Mouse (Mus musculus) MEL (cell line): Measurements from ENCODE around the gene Gosr1. TPM values are rescaled to one million over a fixed set of nuclear protein-coding genes. Genes with fewer than 3 reads are reported as not detected.

Experiments
- DNase-seq: peaks from one replicate; pipeline ENCODE4 v3.0.0; 2011; ENCODE audit warnings: low read depth, low spot score
- H3K27ac ChIP-seq: 2 replicates; pipeline ENCODE4 v1.5.1; 2012; ENCODE audit warnings: low read depth, mild to moderate bottlenecking, control low read depth, low read length, moderate library complexity; ENCODE audit not compliant: control insufficient read depth
- H3K27me3 ChIP-seq, 2 experiments: fragments of 150-350 bp in 1 of 2; sonication (generic) in 1 of 2; 2 replicates each; pipeline ENCODE4 v1.6.1; 2012; ENCODE audit warnings: low read length in 2 of 2, mild to moderate bottlenecking in 2 of 2, improper control_type of control experiment in 1 of 2, moderate library complexity in 1 of 2; ENCODE audit not compliant: insufficient read depth in 2 of 2, control insufficient read depth in 1 of 2
- H3K36me3 ChIP-seq, 2 experiments: 2 replicates each; pipeline ENCODE4 v1.6.1; 2012 to 2014; ENCODE audit warnings: low read length in 2 of 2, improper control_type of control experiment in 1 of 2, inconsistent platforms in 1 of 2, mild to moderate bottlenecking in 1 of 2; ENCODE audit not compliant: insufficient read depth in 2 of 2, control insufficient read depth in 1 of 2
- H3K4me1 ChIP-seq, 2 experiments: fragments of 150-350 bp in 1 of 2; sonication (generic) in 1 of 2; 2 replicates each; pipeline ENCODE4 v1.6.1; 2012; ENCODE audit warnings: low read length in 2 of 2, improper control_type of control experiment in 1 of 2, mild to moderate bottlenecking in 1 of 2; ENCODE audit not compliant: insufficient read depth in 2 of 2, control insufficient read depth in 1 of 2
- H3K4me3 ChIP-seq, 2 experiments: fragments of 150-350 bp in 1 of 2; sonication (generic) in 1 of 2; 2 replicates each; pipeline ENCODE4 v1.5.1; 2012; ENCODE audit warnings: low read depth in 2 of 2, low read length in 2 of 2, mild to moderate bottlenecking in 2 of 2, moderate library complexity in 2 of 2, control low read depth in 1 of 2, improper control_type of control experiment in 1 of 2; ENCODE audit not compliant: control insufficient read depth in 1 of 2, insufficient read depth in 1 of 2
- H3K79me2 ChIP-seq: 2 replicates; pipeline ENCODE4 v1.6.1; 2012; ENCODE audit warnings: mild to moderate bottlenecking, low read length, moderate library complexity; ENCODE audit not compliant: control insufficient read depth, poor library complexity, insufficient read depth
- H3K9ac ChIP-seq: 2 replicates; pipeline ENCODE4 v1.6.1; 2012; ENCODE audit warnings: low read depth, mild to moderate bottlenecking, control low read depth, low read length, moderate library complexity; ENCODE audit not compliant: control insufficient read depth, poor library complexity, severe bottlenecking
- H3K9me3 ChIP-seq: fragments of 150-350 bp; sonication (generic); replicated peaks from 2 replicates; pipeline ENCODE4 v1.6.1; 2012; ENCODE audit warnings: mild to moderate bottlenecking, low read length, improper control_type of control experiment, moderate library complexity; ENCODE audit not compliant: insufficient read depth
- BHLHE40 ChIP-seq: IDR thresholded peaks from 2 replicates; pipeline ENCODE4 v1.6.1; 2012; ENCODE audit warnings: low read depth, mild to moderate bottlenecking, inconsistent platforms, low read length, improper control_type of control experiment, borderline replicate concordance
- CHD1 ChIP-seq: IDR thresholded peaks from 2 replicates; pipeline ENCODE4 v1.6.1; 2012; ENCODE audit warnings: low read depth, mild to moderate bottlenecking, inconsistent platforms, low read length, improper control_type of control experiment
- CHD2 ChIP-seq: IDR thresholded peaks from 2 replicates; pipeline ENCODE4 v1.6.1; 2011; ENCODE audit warnings: low read length, improper control_type of control experiment
- CTCF ChIP-seq, 3 experiments: IDR thresholded peaks in 2 of 3; conservative IDR thresholded peaks in 1 of 3; 2 replicates each; pipeline ENCODE4 v1.5.1; 2011 to 2012; ENCODE audit warnings: low read length in 3 of 3, low read depth in 2 of 3, mild to moderate bottlenecking in 2 of 3, improper control_type of control experiment in 1 of 3, inconsistent platforms in 1 of 3, mixed read lengths in 1 of 3, moderate library complexity in 1 of 3; ENCODE audit not compliant: control insufficient read depth in 1 of 3, insufficient read depth in 1 of 3, poor library complexity in 1 of 3, severe bottlenecking in 1 of 3
- E2F4 ChIP-seq: IDR thresholded peaks from 2 replicates; pipeline ENCODE4 v1.6.1; 2011; ENCODE audit warnings: low read depth, low read length, improper control_type of control experiment, borderline replicate concordance
- ETS1 ChIP-seq: IDR thresholded peaks from 2 replicates; pipeline ENCODE4 v1.6.1; 2012; ENCODE audit warnings: low read depth, mild to moderate bottlenecking, inconsistent platforms, low read length, improper control_type of control experiment, moderate library complexity
- HCFC1 ChIP-seq: IDR thresholded peaks from 2 replicates; pipeline ENCODE4 v1.6.1; 2012; ENCODE audit warnings: low read depth, mild to moderate bottlenecking, inconsistent platforms, low read length, improper control_type of control experiment, moderate library complexity
- JUND ChIP-seq: IDR thresholded peaks from 2 replicates; pipeline ENCODE4 v1.6.1; 2011; ENCODE audit warnings: low read depth, mild to moderate bottlenecking, improper control_type of control experiment, low read length
- MAFK ChIP-seq: IDR thresholded peaks from 2 replicates; pipeline ENCODE4 v1.6.1; 2011; ENCODE audit warnings: low read depth, mild to moderate bottlenecking, low read length, improper control_type of control experiment, borderline replicate concordance
- MAZ ChIP-seq: IDR thresholded peaks from 2 replicates; pipeline ENCODE4 v1.6.1; 2012; ENCODE audit warnings: low read depth, mild to moderate bottlenecking, inconsistent platforms, low read length, improper control_type of control experiment
- MYB ChIP-seq: IDR thresholded peaks from 2 replicates; pipeline ENCODE4 v1.6.1; 2011; ENCODE audit warnings: mild to moderate bottlenecking, low read depth, low read length, improper control_type of control experiment
- MYC ChIP-seq: IDR thresholded peaks from 2 replicates; pipeline ENCODE4 v1.6.1; 2011; ENCODE audit warnings: low read depth, mild to moderate bottlenecking, low read length, improper control_type of control experiment, moderate library complexity
- NELFE ChIP-seq: IDR thresholded peaks from 2 replicates; pipeline ENCODE4 v1.6.1; 2011; ENCODE audit warnings: low read depth, low read length, improper control_type of control experiment
- POLR2A ChIP-seq, 2 experiments: IDR thresholded peaks; 2 replicates each; pipeline ENCODE4 v1.6.1; 2011 to 2012; ENCODE audit warnings: low read length in 2 of 2, mild to moderate bottlenecking in 2 of 2, control low read depth in 1 of 2, improper control_type of control experiment in 1 of 2, low read depth in 1 of 2, moderate library complexity in 1 of 2; ENCODE audit not compliant: control insufficient read depth in 1 of 2, insufficient read depth in 1 of 2, poor library complexity in 1 of 2
- POLR2AphosphoS5 ChIP-seq: IDR thresholded peaks from 2 replicates; pipeline ENCODE4 v1.6.1; 2012; ENCODE audit warnings: low read depth, borderline replicate concordance, mild to moderate bottlenecking, inconsistent platforms, low read length, moderate library complexity, mixed read lengths
- RAD21 ChIP-seq: IDR thresholded peaks from 2 replicates; pipeline ENCODE4 v1.6.1; 2011; ENCODE audit warnings: mild to moderate bottlenecking, low read depth, low read length, improper control_type of control experiment
- RCOR1 ChIP-seq: IDR thresholded peaks from 2 replicates; pipeline ENCODE4 v1.6.1; 2012; ENCODE audit warnings: low read depth, mild to moderate bottlenecking, inconsistent platforms, low read length, improper control_type of control experiment
- SIN3A ChIP-seq: IDR thresholded peaks from 2 replicates; pipeline ENCODE4 v1.6.1; 2012; ENCODE audit warnings: low read length, improper control_type of control experiment, inconsistent platforms
- SMC3 ChIP-seq: IDR thresholded peaks from 2 replicates; pipeline ENCODE4 v1.6.1; 2011; ENCODE audit warnings: low read depth, low read length, improper control_type of control experiment
- TBP ChIP-seq: IDR thresholded peaks from 2 replicates; pipeline ENCODE4 v1.8.0; 2011; ENCODE audit warnings: low read depth, low read length, improper control_type of control experiment
- UBTF ChIP-seq: IDR thresholded peaks from 2 replicates; pipeline ENCODE4 v1.6.1; 2012; ENCODE audit warnings: low read depth, mild to moderate bottlenecking, inconsistent platforms, low read length, improper control_type of control experiment, moderate library complexity, borderline replicate concordance; ENCODE audit not compliant: insufficient read depth
- USF2 ChIP-seq, 2 experiments: IDR thresholded peaks; 2 replicates each; pipeline ENCODE4 v1.6.1; 2011 to 2012; ENCODE audit warnings: improper control_type of control experiment in 2 of 2, low read length in 2 of 2, borderline replicate concordance in 1 of 2, inconsistent platforms in 1 of 2, low read depth in 1 of 2, mild to moderate bottlenecking in 1 of 2; ENCODE audit not compliant: insufficient read depth in 1 of 2
- ZC3H11A ChIP-seq: IDR thresholded peaks from 2 replicates; pipeline ENCODE4 v1.6.1; 2012; ENCODE audit warnings: low read depth, mild to moderate bottlenecking, inconsistent platforms, low read length, improper control_type of control experiment
- ZMIZ1 ChIP-seq: IDR thresholded peaks from 2 replicates; pipeline ENCODE4 v1.6.1; 2012; ENCODE audit warnings: low read depth, mild to moderate bottlenecking, inconsistent platforms, low read length, improper control_type of control experiment, moderate library complexity
- ZNF384 ChIP-seq: IDR thresholded peaks from 2 replicates; pipeline ENCODE4 v1.6.1; 2012; ENCODE audit warnings: low read depth, mild to moderate bottlenecking, inconsistent platforms, low read length, improper control_type of control experiment
- polyA plus RNA-seq, 2 experiments: library from polyadenylated mRNA; stranded (reverse) in 1 of 2; unstranded in 1 of 2; fragments of >175 nt in 1 of 2; fragments of >200 nt in 1 of 2; gene quantifications; 2 replicates each; pipeline versions ENCODE4 v1.2.1 to v1.2.4; 2012; ENCODE audit warnings: low replicate concordance in 2 of 2, low read depth in 1 of 2; ENCODE audit not compliant: insufficient read length in 2 of 2, insufficient read depth in 1 of 2, missing spikeins in 1 of 2
- total RNA-seq: library from RNA; depleted of rRNA; stranded (reverse); fragments of 300-350 nt; gene quantifications from 2 replicates; pipeline ENCODE4 v1.2.3, GENCODE M21; 2012

The Gosr1 gene
- total and polyA plus RNA-seq, 3 experiments, result 23.1 to 25.8 TPM; not detected in 1

DNA sequence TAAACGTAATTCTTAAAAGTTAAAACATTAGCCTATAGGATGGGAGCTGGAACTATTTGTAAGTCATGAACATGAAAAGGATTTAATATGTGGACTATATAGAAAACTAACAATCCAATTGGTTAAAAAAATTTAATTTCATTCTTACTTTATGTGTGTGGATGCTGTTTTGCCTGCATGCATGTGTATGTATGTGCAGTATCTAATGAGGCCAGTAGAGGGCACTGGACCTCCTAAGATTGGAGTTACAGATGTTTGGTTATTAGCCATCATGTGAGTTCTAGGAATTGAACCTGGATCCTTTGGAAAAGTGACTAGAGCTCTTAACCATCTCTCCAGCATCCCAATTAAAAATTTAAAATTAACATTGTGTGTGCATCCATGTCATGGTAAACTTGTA is 25.9 kb upstream of the Gosr1 start:
- H3K9me3 ChIP-seq, result no peaks in the 10 kb centered on the region
- H3K79me2 ChIP-seq, result no peaks in the 10 kb centered on the region
- peak; percentile 83 for DNase-seq
- no peaks in the 10 kb centered on the region for H3K27me3 ChIP-seq
- no peak overlapping the region for H3K4me3 ChIP-seq
- H3K27ac ChIP-seq, result no peak overlapping the region
- peak; percentile 91 for TF ChIP-seq RAD21
- no peak for TF ChIP-seq MAFK
- TF ChIP-seq ZMIZ1, result no peak
- no peak for TF ChIP-seq MYB
- no peak for TF ChIP-seq ETS1
- TF ChIP-seq SIN3A, result no peak
- TF ChIP-seq E2F4, result no peak
- TF ChIP-seq JUND, result no peak
- no peak for TF ChIP-seq CHD2
- no peak for TF ChIP-seq POLR2A (IDR thresholded peaks at IDR 0.05; ENCODE audit: control insufficient read depth in 1 of 2, insufficient read depth in 1 of 2, low read depth in 1 of 2, low read length in 2 of 2, poor library complexity in 1 of 2)
- peak; percentile 51; the same call in 1 of the 2 replicates for TF ChIP-seq MYC
- TF ChIP-seq POLR2AphosphoS5, result no peak
- no peak for TF ChIP-seq UBTF
- TF ChIP-seq BHLHE40, result no peak
- TF ChIP-seq HCFC1, result no peak
- peak; percentile 61 to 96 (median 84) for TF ChIP-seq CTCF (IDR thresholded peaks at IDR 0.05 in 2 of 3, conservative IDR thresholded peaks at IDR 0.05 in 1 of 3; ENCODE audit: control insufficient read depth in 1 of 3, insufficient read depth in 1 of 3, low read depth in 2 of 3, low read length in 3 of 3, poor library complexity in 1 of 3, severe bottlenecking in 1 of 3)
- no peak for TF ChIP-seq RCOR1
- TF ChIP-seq CHD1, result no peak
- TF ChIP-seq NELFE, result no peak
- peak; percentile 92 for TF ChIP-seq SMC3
- TF ChIP-seq ZNF384, result no peak
- peak; percentile 79 for TF ChIP-seq ZC3H11A
- TF ChIP-seq TBP, result no peak
- TF ChIP-seq USF2 (IDR thresholded peaks at IDR 0.05; ENCODE audit: borderline replicate concordance in 1 of 2, insufficient read depth in 1 of 2, low read depth in 1 of 2, low read length in 2 of 2), result no peak
- TF ChIP-seq MAZ, result no peak
- H3K36me3 ChIP-seq, result peaks cover 0 to 2% of the 10 kb centered on the region in 2 experiments; a peak in 1 of 4 replicates
- H3K4me1 ChIP-seq, result no peaks in the 10 kb centered on the region
- H3K9ac ChIP-seq, result no peak overlapping the region
